9 mouse cellular contexts compared by ENCODE assay signal in genomic region chr1:155028735-155029134, GRCm38 (mm10).
DNase-seq lines count a peak whose midpoint lies in the region; ATAC-seq and TF ChIP-seq lines count a peak whose summit lies in the region.
"Had no signal": no experiment of that assay in that cellular context is flagged by ENCODE, and none has a peak within 500 bp of the region (broad histone marks: within the 10 kb centered on the region; RNA-seq: fewer than 3 reads in every experiment).

No protein-coding gene starts in this region.

- no peaks in the 10 kb centered on the region for H3K9me3 ChIP-seq in embryonic facial prominence, embryonic 13.5 days
- no peaks in the 10 kb centered on the region for H3K9me3 ChIP-seq in liver, embryonic 12.5 days (replicated peaks)

- H3K4me2 ChIP-seq in embryonic facial prominence, embryonic 13.5 days = peak overlapping the region; percentile 27; the same call in 1 of the 2 replicates
- H3K4me2 ChIP-seq in liver, embryonic 12.5 days = peak overlapping the region; percentile 69

- 26% methylated on average over 5 of the region's 5 CpGs for WGBS in heart, adult 2 months
- 32% methylated on average over 5 of the region's 5 CpGs for WGBS in embryonic facial prominence, embryonic 13.5 days
- 12% methylated on average over 5 of the region's 5 CpGs for WGBS in liver, embryonic 12.5 days (ENCODE audit: insufficient replicate concordance)

- intact Hi-C loops in heart, adult 2 months (cut with DNase I) = no loop called here

- H3K79me2 ChIP-seq in heart, adult 2 months (replicated peaks; ENCODE audit: control insufficient read depth, insufficient read depth, low read length) = no peaks in the 10 kb centered on the region

- no peaks in the 10 kb centered on the region for H3K36me3 ChIP-seq in heart, adult 2 months (ENCODE audit: control insufficient read depth, insufficient read depth, low read length)
- no peaks in the 10 kb centered on the region for H3K36me3 ChIP-seq in embryonic facial prominence, embryonic 13.5 days
- no peaks in the 10 kb centered on the region for H3K36me3 ChIP-seq in liver, embryonic 12.5 days

- DNase-seq in heart, adult 2 months = peak; percentile 30 to 44
- DNase-seq in heart, postnatal 4 days = no peak
- peak; percentile 58 for DNase-seq in 416B (ENCODE audit: low read depth)
- DNase-seq in testis, postnatal 10 days (ENCODE audit: low spot score) = no peak
- DNase-seq in embryo, embryonic 9.5 days (ENCODE audit: extremely low spot score) = no peak
- DNase-seq: cerebellum, adult 11-12 months had no signal

- H3K9ac ChIP-seq in heart, adult 2 months (ENCODE audit: low read depth, low read length) = no peak overlapping the region
- no peak overlapping the region for H3K9ac ChIP-seq in embryonic facial prominence, embryonic 13.5 days
- H3K9ac ChIP-seq in liver, embryonic 12.5 days = peak overlapping the region; percentile 52

- H3K27ac ChIP-seq in heart, adult 2 months = no peak overlapping the region; the same call in 1 of the 2 replicates
- H3K27ac ChIP-seq in embryonic facial prominence, embryonic 13.5 days = no peak overlapping the region
- peak overlapping the region; percentile 53 for H3K27ac ChIP-seq in liver, embryonic 12.5 days

- TF ChIP-seq CTCF in heart, adult 2 months (IDR thresholded peaks at IDR 0.05) = no peak

- H3K4me3 ChIP-seq in heart, adult 2 months = 0 out of 2 replicates have a peak overlapping the region, but pooled peaks have one; percentile 26
- H3K4me3 ChIP-seq in embryonic facial prominence, embryonic 13.5 days = no peak overlapping the region
- peak overlapping the region; percentile 33 for H3K4me3 ChIP-seq in liver, embryonic 12.5 days

- no peak for TF ChIP-seq POLR2A in heart, adult 2 months (IDR thresholded peaks at IDR 0.05; ENCODE audit: insufficient read depth, low read depth, low read length)

- no peak for ATAC-seq in embryonic facial prominence, embryonic 13.5 days (ENCODE audit: insufficient number of reproducible peaks, insufficient read depth, low FRiP score, low TSS enrichment, low read depth)
- no peak for ATAC-seq in liver, embryonic 12.5 days
- ATAC-seq in megakaryocyte-erythroid progenitor cell, adult 5-6 weeks (replicated peaks; ENCODE audit: low FRiP score, low TSS enrichment, poor library complexity, severe bottlenecking) = no peak

- no peaks in the 10 kb centered on the region for H3K27me3 ChIP-seq in heart, adult 2 months (ENCODE audit: control insufficient read depth, insufficient read depth, low read length)
- no peaks in the 10 kb centered on the region for H3K27me3 ChIP-seq in embryonic facial prominence, embryonic 13.5 days
- H3K27me3 ChIP-seq in liver, embryonic 12.5 days (replicated peaks) = peaks cover 13% of the 10 kb centered on the region

- no peak for TF ChIP-seq EP300 in heart, adult 2 months (IDR thresholded peaks at IDR 0.05; ENCODE audit: insufficient read depth, low read depth, low read length)

- H3K4me1 ChIP-seq in heart, adult 2 months (ENCODE audit: control insufficient read depth, insufficient read depth, low read length) = peaks cover 3% of the 10 kb centered on the region
- peaks cover 35% of the 10 kb centered on the region for H3K4me1 ChIP-seq in embryonic facial prominence, embryonic 13.5 days
- H3K4me1 ChIP-seq in liver, embryonic 12.5 days = peaks cover 50% of the 10 kb centered on the region

Comparison
In these comparisons a context has a peak if more than half of its experiments do, and no peak if none do; other contexts are left out.
1. DNase-seq: peak in heart, adult 2 months (2 of 2) and 416B (single experiment); none in heart, postnatal 4 days (single experiment), testis, postnatal 10 days (single experiment) and embryo, embryonic 9.5 days (single experiment).